Mouse (Mus musculus) heart, postnatal 25 days (tissue): ENCODE data around the gene Mok. TPM values are rescaled to one million over a fixed set of nuclear protein-coding genes. Genes with fewer than 3 reads are reported as not detected.

Experiments used
- DNase-seq: peaks from one replicate; pipeline ENCODE4 v3.0.0; 2022; ENCODE audit warnings: low spot score
- intact Hi-C: fragments of 180-260 bp; cut with DNase I; formaldehyde crosslinking; loops from one replicate; pipeline ENCODE4 v1.15.1; 2025
- total RNA-seq, 2 experiments: library from RNA; stranded (reverse); gene quantifications; 2 replicates each; pipeline ENCODE4 v1.2.3; 2021

Gene Mok
- total RNA-seq, 2 experiments from 2014 or later: 0.31 to 0.39 TPM

DNA sequence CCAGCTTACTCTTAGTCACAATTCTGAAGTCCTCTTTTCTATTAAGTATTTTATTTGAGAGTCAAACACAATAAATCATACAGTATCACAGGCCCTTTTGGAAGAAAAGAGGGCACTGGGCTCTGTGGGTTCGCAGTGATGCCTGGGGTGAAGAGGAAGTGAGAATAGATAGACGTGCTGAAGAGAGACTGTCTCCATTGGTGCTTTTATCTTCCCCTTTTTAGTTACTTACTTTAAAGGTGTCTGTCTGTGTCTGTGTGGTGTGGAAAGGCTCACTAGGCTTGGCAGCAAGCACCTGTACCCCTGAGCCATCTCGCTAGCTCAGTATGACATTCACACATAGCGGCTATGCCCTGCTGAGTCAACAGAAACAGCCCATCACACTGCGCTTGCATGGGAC is 62.9 kb downstream of the Mok start:
- no peak for DNase-seq
- intact Hi-C loops: no loop called here

DNA sequence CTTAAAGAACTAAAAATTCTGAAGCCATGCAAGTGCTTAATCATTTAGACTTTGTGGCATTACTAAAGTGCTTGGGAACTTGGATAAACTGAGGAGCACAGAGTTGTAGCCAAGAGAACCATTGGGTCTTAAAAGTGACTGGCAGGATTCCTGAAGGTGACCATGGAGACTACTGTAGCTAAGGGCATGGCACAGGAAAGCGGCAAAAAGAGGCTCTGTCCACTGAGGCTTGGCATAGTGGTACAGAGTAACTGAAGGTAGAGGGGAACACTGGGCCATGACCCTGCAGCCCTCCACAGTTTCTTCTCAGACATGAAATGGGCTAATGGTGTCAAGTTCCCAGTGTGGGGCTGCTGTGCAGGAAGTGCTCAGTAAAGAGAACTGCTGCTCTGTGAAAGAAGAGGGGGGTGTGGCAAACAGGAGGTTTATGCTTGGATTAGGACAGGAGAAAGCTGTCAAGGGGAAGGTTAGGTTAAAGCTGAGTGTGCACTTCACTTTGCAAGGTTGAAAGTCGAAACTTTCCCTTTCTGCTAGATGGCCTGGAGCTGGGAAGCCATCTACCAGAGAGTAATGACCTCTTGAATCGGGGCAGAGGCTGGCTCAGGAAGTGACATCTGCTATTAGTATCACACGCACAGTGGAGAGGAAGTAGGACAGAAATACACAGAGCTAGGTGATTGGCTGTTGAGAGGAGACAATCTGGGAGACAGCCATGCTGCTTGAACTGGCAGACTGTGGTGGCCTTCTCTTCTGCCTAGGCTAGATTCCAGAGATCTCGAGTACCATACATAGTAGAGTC is 64.9 kb downstream of the Mok start:
- intact Hi-C loops: no loop called here
- DNase-seq: no peak

DNA sequence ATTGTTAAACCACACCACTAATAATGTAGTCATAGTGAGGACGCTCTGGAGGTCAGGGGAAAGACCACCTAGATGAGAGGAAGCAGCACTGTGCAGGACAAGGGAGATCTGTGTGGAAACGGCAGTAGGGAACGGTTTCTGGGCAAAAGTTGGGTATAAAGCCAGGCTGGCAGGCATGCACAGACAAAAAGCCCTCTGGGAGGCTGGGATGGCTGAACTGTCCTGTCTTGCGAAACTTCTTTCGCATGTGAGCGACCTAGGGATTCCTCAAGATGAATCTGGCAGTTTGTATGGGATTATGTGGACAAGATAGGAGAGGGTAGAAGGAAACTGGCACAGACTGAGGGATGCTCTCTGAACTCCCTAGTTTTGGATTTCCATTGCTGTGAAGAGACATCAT is 68.8 kb downstream of the Mok start:
- no peak for DNase-seq
- intact Hi-C loops: no loop called here

GRCm38 (mm10) chr12:110770479-110771247 is 70.1 kb downstream of the Mok start:
- no peak for DNase-seq
- intact Hi-C loops: no loop called here

- intact Hi-C loops: no loop called here
- DNase-seq: no peak
These were observed 71.0 kb downstream of the Mok start for GRCm38 (mm10) chr12:110769660-110770297.

GRCm38 (mm10) chr12:110768562-110768961 is 72.2 kb downstream of the Mok start:
- intact Hi-C loops: no loop called here
- no peak for DNase-seq

GRCm38 (mm10) chr12:110764531-110764930 is 76.2 kb downstream of the Mok start:
- intact Hi-C loops: no loop called here
- no peak for DNase-seq

DNA sequence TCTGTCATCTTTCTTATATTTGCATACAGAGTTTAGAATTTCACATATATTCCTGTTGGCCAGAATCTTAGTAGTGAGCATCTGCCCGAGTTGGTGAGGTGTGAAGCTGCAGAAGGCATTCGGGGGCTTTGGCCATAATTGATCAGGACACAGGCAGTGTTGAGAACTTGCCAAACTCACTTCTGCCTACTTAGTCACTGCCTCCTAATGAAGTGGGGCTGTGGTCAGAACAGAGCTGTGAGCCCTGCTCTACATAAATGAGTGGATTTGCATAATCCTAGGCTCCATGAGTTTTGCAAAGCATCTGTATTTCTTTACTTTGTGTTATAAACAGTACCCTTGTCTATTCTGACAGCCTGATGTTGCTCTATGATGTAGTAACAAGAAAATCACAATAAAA is 78.4 kb downstream of the Mok start:
- intact Hi-C loops: no loop called here
- no peak for DNase-seq

DNA sequence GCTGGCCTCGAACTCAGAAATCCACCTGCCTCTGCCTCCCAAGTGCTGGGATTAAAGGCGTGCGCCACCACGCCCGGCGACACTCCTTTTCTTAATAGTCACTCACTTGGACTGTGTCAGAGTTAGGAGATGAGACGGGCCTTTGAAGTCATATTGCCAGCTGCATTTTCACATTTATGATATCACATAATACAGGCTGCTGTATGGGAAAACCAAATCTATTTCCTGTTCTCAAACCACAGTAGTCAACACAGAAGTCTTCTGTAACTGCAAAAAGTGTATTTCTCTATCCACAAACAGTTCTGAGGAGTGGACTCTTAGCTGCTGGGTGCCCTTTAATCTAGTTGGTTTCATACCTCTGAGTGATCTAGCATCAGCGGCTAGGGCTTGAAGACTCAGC is 81.8 kb downstream of the Mok start:
- DNase-seq: no peak
- intact Hi-C loops: no loop called here

Other genes starting within 250 kb of the Mok start
- 100 to 1,000 TPM; 133 TPM for gene Dync1h1, start 239.5 kb downstream of the Mok start, total RNA-seq
- not detected for gene 1700001K19Rik, start 158.3 kb downstream of the Mok start, total RNA-seq
- 100 to 1,000 TPM; 136 to 207 TPM for gene Hsp90aa1, start 138.2 kb downstream of the Mok start, total RNA-seq
- gene Wdr20, start 103.0 kb downstream of the Mok start, total RNA-seq: 10 to 100 TPM; 27.9 to 28.6 TPM
- 1 to 10 TPM; 9.3 to 9.8 TPM for gene Zfp839, start 9.3 kb upstream of the Mok start, total RNA-seq
- 10 to 100 TPM; 31.7 to 33.3 TPM for gene Cinp, start 48.2 kb upstream of the Mok start, total RNA-seq
- 1 to 10 TPM; 5.2 to 5.7 TPM for gene Tecpr2, start 48.3 kb upstream of the Mok start, total RNA-seq
- gene Ankrd9, start 138.1 kb upstream of the Mok start, total RNA-seq: 10 to 100 TPM; 66.8 to 71.8 TPM
- gene Rcor1, start 198.4 kb upstream of the Mok start, total RNA-seq: 10 to 100 TPM; 14.8 to 17.4 TPM